Mouse (Mus musculus) layer of hippocampus, adult 9-11 months (tissue): ENCODE measurements around the gene Nt5dc2.

ENCODE experiments used
- DNase-seq: peaks from one replicate; pipeline ENCODE4 v3.0.0; 2022

Gene Nt5dc2

DNA sequence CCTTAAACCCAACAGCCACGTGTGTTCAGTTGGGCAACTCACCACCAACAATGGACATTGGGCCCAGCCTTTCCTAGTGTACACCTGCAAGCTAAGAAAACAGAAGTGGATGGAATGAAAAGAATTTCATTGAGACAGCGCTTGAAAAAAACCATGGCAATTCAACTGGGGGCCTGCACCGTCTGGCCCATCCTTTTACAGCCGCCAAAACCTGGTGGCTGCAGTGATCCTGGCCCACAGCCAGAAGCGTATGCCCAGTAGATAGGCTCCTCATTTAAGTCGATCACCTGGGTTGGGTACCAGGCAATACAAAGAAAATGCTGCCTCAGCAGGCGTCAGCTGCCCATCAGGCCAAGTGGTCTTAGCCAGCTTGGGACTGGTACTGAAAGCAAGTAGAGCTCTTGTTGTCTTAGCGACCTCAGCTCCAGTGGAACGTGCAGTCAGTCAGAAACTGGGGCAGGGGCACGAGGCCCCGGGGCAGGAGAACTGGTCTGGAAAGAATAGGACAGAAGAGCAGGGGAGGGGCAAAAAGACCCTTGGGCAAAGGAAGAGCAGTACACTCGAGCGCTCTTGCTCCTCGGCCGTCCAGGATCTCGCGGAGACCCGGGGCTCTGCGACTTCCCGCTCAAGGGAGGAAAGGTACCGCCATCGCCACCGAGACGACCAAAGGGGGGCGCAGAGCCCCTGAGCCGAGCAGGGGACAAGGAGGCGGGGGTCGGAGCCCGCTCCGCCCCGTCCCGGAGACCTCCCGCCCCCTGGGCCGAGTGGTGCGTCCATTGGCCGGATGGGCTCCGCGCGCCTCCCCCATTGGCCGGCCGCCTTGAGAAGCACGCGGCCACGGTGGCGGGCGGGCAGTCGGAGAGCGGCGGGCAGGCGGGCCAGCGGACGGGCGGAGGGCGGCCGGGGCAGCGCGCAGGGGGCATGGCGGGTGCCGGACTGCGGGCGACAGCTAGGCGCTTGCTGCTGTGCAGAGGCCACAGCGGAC lies at the start of gene Nt5dc2:
Gene Nt5dc2 (plus strand): TSS at position 818 of the 985 bp plus-strand sequence.
- peak; percentile 77 for DNase-seq

- no peak for DNase-seq
Measured at GRCm38 (mm10) chr14:31081147-31081546, 49.7 kb upstream of the Nt5dc2 start.

DNA sequence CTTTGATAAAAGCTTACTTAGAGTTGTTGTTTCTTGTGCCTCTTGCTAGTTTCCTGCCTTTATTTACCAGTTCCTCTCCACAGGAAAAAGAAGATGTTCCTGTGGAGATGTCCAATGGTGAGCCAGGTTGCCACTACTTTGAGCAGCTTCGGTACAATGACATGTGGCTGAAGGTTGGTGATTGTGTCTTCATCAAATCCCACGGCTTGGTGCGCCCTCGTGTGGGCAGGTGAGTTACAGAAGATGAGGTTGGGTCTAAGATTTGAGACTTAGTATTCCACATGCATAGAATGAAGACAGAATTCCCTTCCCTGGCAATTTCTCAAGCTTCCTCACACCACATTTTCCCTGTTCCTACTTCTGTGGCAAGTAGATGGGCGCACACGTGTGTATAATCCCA lies 43.4 kb upstream of the Nt5dc2 start:
- no peak for DNase-seq

- no peak for DNase-seq
Measured at GRCm38 (mm10) chr14:31088515-31088914, 42.3 kb upstream of the Nt5dc2 start.

GRCm38 (mm10) chr14:31089918-31090317 lies 40.9 kb upstream of the Nt5dc2 start:
- DNase-seq, result no peak

DNA sequence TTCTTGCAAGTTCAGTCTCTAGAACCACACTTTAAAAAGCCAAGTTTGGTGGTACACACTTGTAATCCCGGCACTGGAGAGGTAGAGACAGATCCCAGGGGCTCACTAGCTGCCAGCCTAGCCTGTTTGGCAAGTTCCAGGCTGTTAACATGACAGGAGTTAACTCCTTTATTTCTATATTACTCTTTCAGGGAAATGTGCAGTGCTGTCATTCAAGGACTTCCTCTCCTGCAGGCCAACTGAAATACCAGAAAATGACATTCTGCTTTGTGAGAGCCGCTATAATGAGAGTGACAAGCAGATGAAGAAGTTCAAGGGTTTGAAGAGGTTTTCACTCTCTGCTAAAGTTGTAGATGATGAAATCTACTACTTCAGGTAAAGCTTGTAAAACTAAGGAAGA lies 25.7 kb upstream of the Nt5dc2 start:
- DNase-seq, result no peak

DNA sequence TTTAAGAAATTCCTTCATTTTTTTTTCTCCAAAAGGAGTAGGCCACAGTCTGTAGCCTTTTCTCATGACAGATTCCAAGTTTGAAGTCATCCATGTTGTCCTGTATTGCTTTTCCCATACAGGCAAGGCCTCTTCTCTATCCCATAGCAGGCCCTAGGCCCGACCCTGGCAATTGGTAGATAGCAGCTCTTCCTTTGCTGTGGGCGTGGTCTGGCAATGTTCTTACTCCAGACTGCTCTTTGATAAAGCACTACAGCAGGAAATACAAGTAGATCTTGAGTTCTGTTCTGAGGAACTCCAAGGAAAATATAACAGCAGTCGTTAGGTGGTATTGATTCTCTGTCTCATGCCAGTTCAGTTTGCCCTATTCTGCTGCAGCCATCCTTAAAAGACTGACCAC lies 20.2 kb upstream of the Nt5dc2 start:
- no peak for DNase-seq

- no peak for DNase-seq
Measured at GRCm38 (mm10) chr14:31112187-31112586, 18.7 kb upstream of the Nt5dc2 start.

DNA sequence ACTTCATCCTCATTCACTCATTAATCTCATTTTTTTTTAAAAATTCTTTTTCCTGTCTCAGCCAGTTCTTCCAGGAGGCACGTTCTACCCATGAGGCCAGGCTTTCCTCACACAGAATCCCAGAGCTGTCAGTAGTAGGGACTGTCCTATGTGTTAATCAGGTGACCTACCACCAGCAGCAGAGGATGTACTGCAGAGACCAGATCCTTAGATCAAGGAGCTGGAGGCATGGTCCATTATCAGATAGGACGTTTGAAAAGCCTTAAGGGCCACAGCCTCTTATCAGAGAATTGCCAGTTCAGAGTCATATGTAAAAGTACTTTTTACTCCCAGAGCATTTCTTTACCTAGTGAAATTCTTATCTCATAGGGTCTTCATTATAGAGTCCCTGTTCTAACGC lies 16.8 kb upstream of the Nt5dc2 start:
- DNase-seq, result no peak

DNA sequence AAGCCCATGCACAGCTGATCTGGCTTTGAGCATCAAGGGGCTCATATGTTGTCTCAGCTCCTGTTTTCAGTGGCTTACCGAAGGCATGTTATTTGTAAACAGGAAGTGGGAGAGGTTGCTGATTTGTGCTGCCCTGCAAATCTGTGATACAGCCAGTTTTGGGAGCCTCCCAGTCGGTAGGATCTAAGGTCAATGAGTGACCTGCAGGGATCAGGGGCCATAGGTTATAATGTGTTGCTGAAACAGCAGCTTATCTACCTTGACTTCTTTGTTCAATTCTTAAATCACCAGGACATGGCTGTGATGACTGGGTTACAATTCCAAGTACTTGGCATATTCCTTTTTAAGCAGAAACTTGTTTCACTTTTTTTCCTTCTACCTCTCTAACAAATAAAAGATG lies 15.3 kb upstream of the Nt5dc2 start:
- no peak for DNase-seq

DNA sequence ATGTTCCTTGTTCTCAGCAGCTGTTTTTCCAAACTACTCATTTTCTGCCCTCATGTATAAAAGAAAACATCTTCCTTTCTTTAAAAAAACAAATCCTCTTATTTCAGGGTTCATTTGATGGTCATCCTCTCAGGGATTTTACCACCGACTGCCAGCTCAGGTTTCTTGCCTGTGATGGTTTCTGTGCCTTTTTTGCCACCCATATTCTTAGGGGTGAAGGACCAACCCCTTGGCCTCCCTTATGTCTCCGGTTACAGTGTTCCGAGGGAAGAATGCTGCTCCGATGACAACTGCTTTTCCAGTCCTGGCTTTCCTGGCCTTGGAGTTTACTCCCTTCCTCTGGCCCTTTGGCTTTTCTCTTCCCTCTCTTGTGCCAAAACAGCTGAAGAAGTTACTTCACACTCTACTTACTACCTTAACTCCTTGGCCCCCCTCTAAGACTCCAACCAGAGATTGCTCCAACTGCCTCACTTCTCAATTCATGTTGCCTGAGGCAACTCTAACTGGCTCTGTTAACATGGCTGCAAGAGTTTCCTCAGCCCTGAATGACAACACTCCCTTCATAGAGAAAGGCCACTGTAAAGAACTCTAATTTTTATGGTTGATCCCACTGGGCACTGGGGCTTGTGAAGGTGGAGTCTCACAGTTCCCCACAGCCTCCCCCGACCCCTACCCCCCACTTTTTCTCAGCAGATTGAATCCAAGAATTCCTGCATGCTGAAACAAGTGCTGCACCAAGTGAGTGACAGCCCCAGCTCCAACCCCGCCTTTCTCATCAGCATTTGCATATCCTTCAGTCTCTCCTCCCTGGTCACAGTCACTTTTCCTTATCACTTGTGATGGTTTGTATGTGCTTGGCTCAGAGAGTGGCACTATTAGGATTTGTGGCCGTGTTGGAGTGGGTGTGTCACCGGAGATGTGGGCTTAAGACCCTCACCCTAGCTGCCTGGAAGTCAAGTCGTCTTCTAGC lies 5.5 kb upstream of the Nt5dc2 start:
- DNase-seq, result no peak

- no peak for DNase-seq
Measured at GRCm38 (mm10) chr14:31126826-31127225, 4.0 kb upstream of the Nt5dc2 start.

DNA sequence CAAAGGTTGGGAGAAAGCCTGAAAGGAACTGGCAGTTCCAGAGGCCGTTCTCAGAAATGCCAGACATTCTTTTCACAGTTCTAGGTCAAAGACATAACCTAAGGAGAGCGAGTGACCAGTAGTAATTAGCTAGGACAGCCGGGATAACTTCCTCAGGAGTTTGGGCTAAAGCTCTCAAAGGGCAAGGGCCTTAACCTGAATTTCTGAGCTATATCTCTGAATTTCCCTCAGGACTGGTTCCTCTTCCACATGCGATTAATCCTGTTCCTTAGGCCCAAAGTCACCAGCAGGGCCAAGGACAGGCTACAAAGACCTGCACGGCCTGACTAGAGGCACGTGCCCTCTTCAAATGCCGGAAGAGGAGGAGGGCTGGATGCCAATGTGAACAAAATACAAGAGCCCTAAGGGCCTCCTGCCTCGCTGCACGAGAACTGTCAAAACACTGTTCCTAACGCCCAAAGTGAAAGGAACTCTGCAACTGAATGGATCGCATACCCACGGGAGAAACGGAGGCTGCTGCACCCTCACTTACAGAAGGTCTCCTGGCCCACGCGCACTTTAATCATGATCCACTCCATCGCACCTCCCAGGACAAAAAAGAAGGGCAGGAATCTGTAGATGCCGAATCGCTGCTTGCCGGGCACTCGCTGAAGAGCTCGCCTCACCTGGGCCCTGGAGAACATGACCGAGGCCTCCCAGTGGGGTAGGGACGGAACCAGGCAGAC lies 2.6 kb upstream of the Nt5dc2 start:
- no peak for DNase-seq

GRCm38 (mm10) chr14:31128826-31129219 lies 2.0 kb upstream of the Nt5dc2 start, which contains the start of gene Smim4:
Gene Smim4, minus strand, starts transcription at chr14:31128956.
- DNase-seq, result peak; percentile 99

- DNase-seq, result no peak
Measured at GRCm38 (mm10) chr14:31129326-31130235, 1.3 kb upstream of the Nt5dc2 start.

DNA sequence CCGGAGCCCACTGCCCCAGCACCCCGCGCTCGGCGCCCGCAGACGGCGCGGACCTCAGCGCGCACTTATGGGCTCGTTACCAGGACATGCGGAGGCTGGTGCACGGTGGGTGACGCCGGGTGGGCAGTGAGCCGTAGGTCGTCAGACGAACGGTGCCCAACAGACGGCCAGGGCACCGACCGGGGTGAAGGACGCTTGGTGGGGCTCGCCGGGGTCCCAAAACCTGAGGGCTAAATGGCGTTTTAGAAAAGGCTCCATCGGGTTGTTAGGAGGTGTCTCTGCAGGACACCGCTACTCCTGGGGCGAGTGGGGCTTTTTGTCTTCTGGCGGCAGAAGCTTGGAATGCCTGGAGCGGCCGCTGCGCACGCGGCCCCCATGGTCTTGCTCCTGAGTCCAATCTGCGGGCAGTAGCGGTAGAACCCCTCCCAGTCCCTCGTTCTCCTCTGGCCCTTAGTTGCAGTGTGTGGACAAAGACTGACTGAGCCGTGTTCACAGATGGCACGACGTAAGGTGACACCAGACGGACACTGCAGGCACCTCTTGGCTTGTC lies 494 bp downstream of the Nt5dc2 start:
- DNase-seq, result no peak

DNA sequence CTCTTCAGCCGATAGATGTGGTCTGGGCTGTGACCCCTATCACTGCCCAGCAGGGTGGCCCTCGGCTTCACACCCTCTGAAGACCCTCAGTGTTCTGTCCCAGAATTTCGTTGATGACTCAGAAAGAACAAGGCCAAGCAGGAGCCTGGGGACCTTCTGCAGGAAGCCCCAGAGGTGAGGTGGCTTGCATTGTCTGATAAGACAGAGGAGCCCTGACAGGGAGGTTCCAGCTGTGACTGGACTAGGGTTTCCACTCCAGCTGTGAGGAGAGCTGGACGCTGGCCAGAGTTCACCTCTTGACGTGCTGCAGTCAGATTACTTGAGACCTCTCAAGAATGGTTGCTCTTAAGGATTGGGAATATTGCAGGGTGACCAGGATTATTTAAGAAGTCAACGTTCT lies 1.2 kb downstream of the Nt5dc2 start:
- no peak for DNase-seq

- no peak for DNase-seq
Measured at GRCm38 (mm10) chr14:31132491-31132975, 1.7 kb downstream of the Nt5dc2 start.

GRCm38 (mm10) chr14:31133023-31133665 lies 2.3 kb downstream of the Nt5dc2 start:
- no peak for DNase-seq
